Mouse (Mus musculus): ENCODE measurements around the gene Slc25a10. TPM values are rescaled to one million over a fixed set of nuclear protein-coding genes. Genes with fewer than 3 reads are reported as not detected.

The Slc25a10 gene
- total and polyA plus RNA-seq, 3 experiments: 52.0 to 53.6 TPM; not detected in 1

DNA sequence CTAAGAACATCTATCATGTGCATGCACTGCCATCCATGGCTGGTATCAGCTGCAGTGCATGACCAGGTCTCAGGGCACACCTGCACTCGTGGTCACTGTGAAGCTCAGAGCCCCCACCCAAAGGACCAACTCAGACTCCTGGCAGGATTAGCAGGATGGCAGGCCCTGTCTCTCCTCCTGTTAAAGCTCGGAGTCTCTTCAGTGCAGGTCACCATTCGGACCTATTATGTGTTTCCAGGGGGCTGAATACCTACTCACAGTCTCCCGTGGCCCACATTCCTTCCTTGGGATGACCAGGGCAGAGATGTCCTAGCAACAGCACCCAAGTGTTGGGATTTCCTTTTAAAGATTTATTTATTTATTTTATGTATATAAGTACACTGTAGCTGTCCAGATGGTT is 25.5 kb downstream of the Slc25a10 start:
- Histone ChIP-seq H3K9me3 (replicated peaks; ENCODE audit: insufficient read depth, low read length) (no peaks in the 10 kb centered on the region), H3K36me3 (ENCODE audit: control insufficient read depth in 1 of 2, insufficient read depth in 2 of 2, low read length in 2 of 2) (peaks cover 0 to 8% of the 10 kb centered on the region in 2 experiments; a peak in 2 of 4 replicates), H3K27ac (ENCODE audit: control insufficient read depth, low read depth, low read length) (no peak overlapping the region), H3K4me3 (ENCODE audit: control insufficient read depth in 1 of 2, insufficient read depth in 1 of 2, low read depth in 2 of 2, low read length in 2 of 2) (no peak overlapping the region), H3K79me2 (ENCODE audit: control insufficient read depth, insufficient read depth, low read length, poor library complexity) (no peaks in the 10 kb centered on the region), H3K27me3 (ENCODE audit: control insufficient read depth in 1 of 2, insufficient read depth in 2 of 2, low read length in 2 of 2) (no peaks in the 10 kb centered on the region), H3K9ac (ENCODE audit: control insufficient read depth, low read depth, low read length, poor library complexity, severe bottlenecking) (no peak overlapping the region), H3K4me1 (ENCODE audit: control insufficient read depth in 1 of 2, insufficient read depth in 2 of 2, low read length in 2 of 2) (peaks cover 5 to 11% of the 10 kb centered on the region in 2 experiments)
- DNase-seq (ENCODE audit: low read depth, low spot score): no peak
- TF ChIP-seq GATA1 (IDR thresholded peaks at IDR 0.05; ENCODE audit: low read depth, low read length) (no peak), USF1 (IDR thresholded peaks at IDR 0.05; ENCODE audit: low read depth, low read length) (no peak), MXI1 (IDR thresholded peaks at IDR 0.05; ENCODE audit: low read depth, low read length) (no peak), TBP (IDR thresholded peaks at IDR 0.05; ENCODE audit: low read depth, low read length) (no peak)

DNA sequence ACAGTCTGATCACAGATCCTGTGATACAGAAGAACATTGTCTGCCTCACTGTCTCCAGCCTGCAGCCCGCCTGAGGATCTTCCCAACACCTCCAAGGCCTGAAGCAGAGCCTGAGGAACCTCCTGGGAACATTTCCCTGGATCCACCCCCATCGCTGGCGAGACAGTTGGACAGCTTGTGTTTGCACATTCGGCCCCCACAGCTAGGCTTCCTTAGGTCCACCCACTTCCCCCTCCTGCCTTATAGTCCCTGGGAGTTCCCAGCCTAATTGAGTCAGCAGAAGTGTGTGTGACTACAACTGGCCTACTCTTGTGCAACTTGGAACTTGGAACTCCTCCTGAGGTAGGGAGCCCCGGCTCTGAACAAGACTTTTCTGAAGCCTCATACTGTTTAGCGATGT is 26.4 kb downstream of the Slc25a10 start:
- H3K4me3 ChIP-seq (ENCODE audit: control insufficient read depth in 1 of 2, insufficient read depth in 1 of 2, low read depth in 2 of 2, low read length in 2 of 2): no peak overlapping the region
- H3K9me3 ChIP-seq (replicated peaks; ENCODE audit: insufficient read depth, low read length): no peaks in the 10 kb centered on the region

GRCm38 (mm10) chr11:120518558-120518957 is 26.9 kb downstream of the Slc25a10 start:
- peak; percentile 88 for DNase-seq (ENCODE audit: low read depth, low spot score)
- Histone ChIP-seq H3K79me2 (ENCODE audit: control insufficient read depth, insufficient read depth, low read length, poor library complexity) (no peaks in the 10 kb centered on the region), H3K4me3 (ENCODE audit: control insufficient read depth in 1 of 2, insufficient read depth in 1 of 2, low read depth in 2 of 2, low read length in 2 of 2) (no peak overlapping the region), H3K36me3 (ENCODE audit: control insufficient read depth in 1 of 2, insufficient read depth in 2 of 2, low read length in 2 of 2) (peaks cover 0 to 8% of the 10 kb centered on the region in 2 experiments; a peak in 2 of 4 replicates), H3K27ac (ENCODE audit: control insufficient read depth, low read depth, low read length) (no peak overlapping the region), H3K9me3 (replicated peaks; ENCODE audit: insufficient read depth, low read length) (no peaks in the 10 kb centered on the region), H3K4me1 (ENCODE audit: control insufficient read depth in 1 of 2, insufficient read depth in 2 of 2, low read length in 2 of 2) (peaks cover 5 to 11% of the 10 kb centered on the region in 2 experiments), H3K27me3 (ENCODE audit: control insufficient read depth in 1 of 2, insufficient read depth in 2 of 2, low read length in 2 of 2) (no peaks in the 10 kb centered on the region), H3K9ac (ENCODE audit: control insufficient read depth, low read depth, low read length, poor library complexity, severe bottlenecking) (no peak overlapping the region)
- no peak for TF ChIP-seq HCFC1 (IDR thresholded peaks at IDR 0.05; ENCODE audit: low read depth, low read length)
- TF ChIP-seq TCF12 (IDR thresholded peaks at IDR 0.05; ENCODE audit: low read depth, low read length): peak; percentile 35; the same call in 1 of the 2 replicates
- TF ChIP-seq ETS1 (IDR thresholded peaks at IDR 0.05; ENCODE audit: low read depth, low read length): peak; percentile 75; the same call in 1 of the 2 replicates
- peak; percentile 89 for TF ChIP-seq RCOR1 (IDR thresholded peaks at IDR 0.05; ENCODE audit: low read depth, low read length)
- no peak for TF ChIP-seq CTCF (IDR thresholded peaks at IDR 0.05 in 2 of 3, conservative IDR thresholded peaks at IDR 0.05 in 1 of 3; ENCODE audit: control insufficient read depth in 1 of 3, insufficient read depth in 1 of 3, low read depth in 2 of 3, low read length in 3 of 3, poor library complexity in 1 of 3, severe bottlenecking in 1 of 3)
- no peak for TF ChIP-seq ZKSCAN1 (IDR thresholded peaks at IDR 0.05; ENCODE audit: low read depth, low read length)
- peak in 1 of 2 experiments; percentile 59; a peak in 2 of 4 replicates for TF ChIP-seq EP300 (IDR thresholded peaks at IDR 0.05; ENCODE audit: low read depth in 1 of 2, low read length in 2 of 2)

More for the DNA sequence above, 26.4 kb downstream of the Slc25a10 start:
- H3K27me3 ChIP-seq (ENCODE audit: control insufficient read depth in 1 of 2, insufficient read depth in 2 of 2, low read length in 2 of 2): no peaks in the 10 kb centered on the region
- H3K9ac ChIP-seq (ENCODE audit: control insufficient read depth, low read depth, low read length, poor library complexity, severe bottlenecking): no peak overlapping the region
- TF ChIP-seq ZMIZ1 (IDR thresholded peaks at IDR 0.05; ENCODE audit: low read depth, low read length) (no peak), MYC (IDR thresholded peaks at IDR 0.05; ENCODE audit: low read depth, low read length) (no peak), TAL1 (IDR thresholded peaks at IDR 0.05; ENCODE audit: low read length) (no peak), CHD2 (IDR thresholded peaks at IDR 0.05; ENCODE audit: low read length) (no peak), SIN3A (IDR thresholded peaks at IDR 0.05; ENCODE audit: low read length) (no peak), HCFC1 (IDR thresholded peaks at IDR 0.05; ENCODE audit: low read depth, low read length) (no peak), TCF12 (IDR thresholded peaks at IDR 0.05; ENCODE audit: low read depth, low read length) (no peak), CHD1 (IDR thresholded peaks at IDR 0.05; ENCODE audit: low read depth, low read length) (no peak), TBP (IDR thresholded peaks at IDR 0.05; ENCODE audit: low read depth, low read length) (no peak), KAT2A (conservative IDR thresholded peaks at IDR 0.05; ENCODE audit: low read depth, low read length) (no peak), JUND (IDR thresholded peaks at IDR 0.05; ENCODE audit: low read depth, low read length) (no peak), E2F4 (IDR thresholded peaks at IDR 0.05; ENCODE audit: borderline replicate concordance, low read depth, low read length) (no peak), ZKSCAN1 (IDR thresholded peaks at IDR 0.05; ENCODE audit: low read depth, low read length) (no peak), RCOR1 (IDR thresholded peaks at IDR 0.05; ENCODE audit: low read depth, low read length) (no peak), NRF1 (IDR thresholded peaks at IDR 0.05; ENCODE audit: insufficient read depth, low read depth, low read length, poor library complexity, severe bottlenecking) (no peak), SMC3 (IDR thresholded peaks at IDR 0.05; ENCODE audit: low read depth, low read length) (no peak), MAFK (IDR thresholded peaks at IDR 0.05; ENCODE audit: borderline replicate concordance, low read depth, low read length) (no peak), MAZ (IDR thresholded peaks at IDR 0.05; ENCODE audit: low read depth, low read length) (no peak), ETS1 (IDR thresholded peaks at IDR 0.05; ENCODE audit: low read depth, low read length) (no peak)
- H3K27ac ChIP-seq (ENCODE audit: control insufficient read depth, low read depth, low read length): no peak overlapping the region
- peaks cover 5 to 11% of the 10 kb centered on the region in 2 experiments for H3K4me1 ChIP-seq (ENCODE audit: control insufficient read depth in 1 of 2, insufficient read depth in 2 of 2, low read length in 2 of 2)
- no peaks in the 10 kb centered on the region for H3K79me2 ChIP-seq (ENCODE audit: control insufficient read depth, insufficient read depth, low read length, poor library complexity)
- DNase-seq (ENCODE audit: low read depth, low spot score): peak; percentile 42
- H3K36me3 ChIP-seq (ENCODE audit: control insufficient read depth in 1 of 2, insufficient read depth in 2 of 2, low read length in 2 of 2): peaks cover 0 to 8% of the 10 kb centered on the region in 2 experiments; a peak in 2 of 4 replicates

Measured in MEL (cell line).